ENCODE assay signal across 25 mouse cellular contexts in genomic region chr10:105153789-105154188, GRCm38 (mm10).
"Had no signal": no experiment of that assay in that cellular context is flagged by ENCODE, and none has a peak within 500 bp of the region (broad histone marks: within the 10 kb centered on the region; RNA-seq: fewer than 3 reads in every experiment).

No protein-coding gene starts in this region.

- H3K4me3 ChIP-seq: heart, adult 2 months; heart, embryonic 13.5 days; heart, embryonic 15.5 days; hindbrain, embryonic 13.5 days; hindbrain, embryonic 15.5 days; kidney, embryonic 15.5 days; limb, embryonic 13.5 days; limb, embryonic 15.5 days; liver, embryonic 12.5 days had no signal

- H3K27me3 ChIP-seq: heart, embryonic 13.5 days; heart, embryonic 15.5 days; hindbrain, embryonic 13.5 days; hindbrain, embryonic 15.5 days; kidney, embryonic 15.5 days; limb, embryonic 13.5 days; limb, embryonic 15.5 days; liver, embryonic 12.5 days had no signal

- H3K36me3 ChIP-seq: heart, embryonic 13.5 days; heart, embryonic 15.5 days; hindbrain, embryonic 13.5 days; hindbrain, embryonic 15.5 days; kidney, embryonic 15.5 days; limb, embryonic 13.5 days; limb, embryonic 15.5 days; liver, embryonic 12.5 days had no signal

- ATAC-seq: hindbrain, postnatal 0 days; intestine, embryonic 16.5 days; liver, embryonic 12.5 days had no signal

- DNase-seq: gastrocnemius, postnatal 14 days; gastrocnemius, postnatal 36 days; heart, adult 2 months; heart, postnatal 14 days; heart, postnatal 36 days; kidney, adult 11 months; kidney, adult 2 months; kidney, adult 9 months; kidney, postnatal 14 days; kidney, postnatal 36 days; layer of hippocampus, adult 9-11 months; layer of hippocampus, postnatal 36 days; left cerebral cortex, postnatal 4 days had no signal

- H3K4me2 ChIP-seq: heart, embryonic 11.5 days; heart, embryonic 13.5 days; heart, embryonic 15.5 days; hindbrain, embryonic 13.5 days; hindbrain, embryonic 15.5 days; kidney, embryonic 15.5 days; limb, embryonic 13.5 days; limb, embryonic 15.5 days; liver, embryonic 12.5 days had no signal

- H3K27ac ChIP-seq: heart, adult 2 months; heart, embryonic 13.5 days; heart, embryonic 15.5 days; hindbrain, embryonic 13.5 days; hindbrain, embryonic 15.5 days; hindbrain, postnatal 0 days; kidney, embryonic 15.5 days; kidney, postnatal 0 days; limb, embryonic 13.5 days; limb, embryonic 15.5 days; liver, embryonic 12.5 days had no signal

- H3K4me1 ChIP-seq: heart, embryonic 13.5 days; heart, embryonic 15.5 days; hindbrain, embryonic 13.5 days; hindbrain, embryonic 15.5 days; kidney, embryonic 15.5 days; limb, embryonic 13.5 days; limb, embryonic 15.5 days; liver, embryonic 12.5 days had no signal

- H3K9me3 ChIP-seq: heart, embryonic 13.5 days; heart, embryonic 15.5 days; hindbrain, embryonic 13.5 days; hindbrain, embryonic 15.5 days; kidney, embryonic 15.5 days; limb, embryonic 13.5 days; limb, embryonic 15.5 days; liver, embryonic 12.5 days had no signal

- H3K9ac ChIP-seq: heart, embryonic 13.5 days; heart, embryonic 15.5 days; hindbrain, embryonic 13.5 days; hindbrain, embryonic 15.5 days; kidney, embryonic 15.5 days; limb, embryonic 13.5 days; limb, embryonic 15.5 days; liver, embryonic 12.5 days had no signal
